Mouse (Mus musculus) heart, adult 2 months (tissue): Measurements from ENCODE around the gene Stox2. TPM values are rescaled to one million over a fixed set of nuclear protein-coding genes. Genes with fewer than 3 reads are reported as not detected.

Experiments
- DNase-seq, 2 experiments: peaks; one replicate each; pipeline ENCODE4 v3.0.0; 2021
- H3K27ac ChIP-seq: fragments of 200-600 bp; 2 replicates; pipeline ENCODE4 v1.8.1; 2022
- H3K27me3 ChIP-seq: fragments of 200-500 bp; 2 replicates; pipeline ENCODE4 v1.6.1; 2012; ENCODE audit warnings: mild to moderate bottlenecking, low read length, inconsistent platforms, mixed read lengths; ENCODE audit not compliant: control insufficient read depth, insufficient read depth
- H3K36me3 ChIP-seq: fragments of 200-500 bp; 2 replicates; pipeline ENCODE4 v1.6.1; 2012; ENCODE audit warnings: low read length, inconsistent platforms; ENCODE audit not compliant: control insufficient read depth, insufficient read depth
- H3K4me1 ChIP-seq: fragments of 200-500 bp; 2 replicates; pipeline ENCODE4 v1.6.1; 2011; ENCODE audit warnings: low read length; ENCODE audit not compliant: control insufficient read depth, insufficient read depth
- H3K4me3 ChIP-seq: fragments of 200-600 bp; 2 replicates; pipeline ENCODE4 v1.8.1; 2022
- H3K79me2 ChIP-seq: fragments of 200-500 bp; replicated peaks from 2 replicates; pipeline ENCODE4 v1.6.1; 2012; ENCODE audit warnings: mild to moderate bottlenecking, inconsistent platforms, low read length, moderate library complexity, mixed read lengths; ENCODE audit not compliant: control insufficient read depth, insufficient read depth
- H3K9ac ChIP-seq: fragments of 200-500 bp; 2 replicates; pipeline ENCODE4 v1.6.1; 2012; ENCODE audit warnings: low read depth, mild to moderate bottlenecking, control low read depth, inconsistent platforms, low read length, mixed read lengths
- CTCF ChIP-seq: fragments of 200-600 bp; IDR thresholded peaks from 2 replicates; pipeline ENCODE4 v1.8.1; 2022; ENCODE audit warnings: antibody characterized with exemption, mild to moderate bottlenecking, moderate library complexity
- EP300 ChIP-seq: fragments of 200-500 bp; IDR thresholded peaks from 2 replicates; pipeline ENCODE4 v1.6.1; 2011; ENCODE audit warnings: low read depth, low read length, control low read depth; ENCODE audit not compliant: insufficient read depth
- POLR2A ChIP-seq: fragments of 200-500 bp; IDR thresholded peaks from 2 replicates; pipeline ENCODE4 v1.6.1; 2011; ENCODE audit warnings: mild to moderate bottlenecking, low read depth, low read length, control low read depth; ENCODE audit not compliant: insufficient read depth
- WGBS: fragments of 180-500 bp; shearing (Covaris S2); methylation state at CpG from one replicate; pipeline ENCODE4 v1.1.7; 2018; 5-methylcytosine and 5-hydroxymethylcytosine counted together
- intact Hi-C: fragments of 180-260 bp; cut with DNase I; formaldehyde crosslinking; loops from one replicate; pipeline ENCODE4 v1.15.1; 2025
- polyA plus RNA-seq: library from polyadenylated mRNA; depleted of rRNA; stranded (reverse); fragments of >200 nt; gene quantifications from 2 replicates; pipeline ENCODE4 v1.2.3, GENCODE M21; 2012
- total RNA-seq, 2 experiments: library from RNA; stranded (reverse); gene quantifications; 2 replicates each; pipeline ENCODE4 v1.2.3; 2021

Stox2 gene
- total and polyA plus RNA-seq, 3 experiments: 2.6 to 11.3 (median 10.1) TPM

- peak overlapping the region; percentile 90 for H3K4me3 ChIP-seq
- peaks cover 2% of the 10 kb centered on the region for H3K4me1 ChIP-seq
- no peak for TF ChIP-seq CTCF
- no peak for TF ChIP-seq EP300
- 0 out of 2 replicates have a peak, but pooled peaks have one; percentile 19 for TF ChIP-seq POLR2A
- no peaks in the 10 kb centered on the region for H3K36me3 ChIP-seq
- no peaks in the 10 kb centered on the region for H3K79me2 ChIP-seq
- peak overlapping the region; percentile 94 for H3K9ac ChIP-seq
- H3K27ac ChIP-seq: peak overlapping the region; percentile 93
- no peaks in the 10 kb centered on the region for H3K27me3 ChIP-seq
- under 1% methylated on average over 46 of the region's 46 CpGs for WGBS
- intact Hi-C loops: loop anchor here (2.0 to 10.0 kb wide), 6 partner anchors 25 to 261 kb away; partner anchors contain the start of genes Ing2, Rwdd4a and Trappc11
- peak; percentile 79 to 82 for DNase-seq
These were observed 32.5 kb downstream of the Stox2 start for GRCm38 (mm10) chr8:47413524-47414257.

DNA sequence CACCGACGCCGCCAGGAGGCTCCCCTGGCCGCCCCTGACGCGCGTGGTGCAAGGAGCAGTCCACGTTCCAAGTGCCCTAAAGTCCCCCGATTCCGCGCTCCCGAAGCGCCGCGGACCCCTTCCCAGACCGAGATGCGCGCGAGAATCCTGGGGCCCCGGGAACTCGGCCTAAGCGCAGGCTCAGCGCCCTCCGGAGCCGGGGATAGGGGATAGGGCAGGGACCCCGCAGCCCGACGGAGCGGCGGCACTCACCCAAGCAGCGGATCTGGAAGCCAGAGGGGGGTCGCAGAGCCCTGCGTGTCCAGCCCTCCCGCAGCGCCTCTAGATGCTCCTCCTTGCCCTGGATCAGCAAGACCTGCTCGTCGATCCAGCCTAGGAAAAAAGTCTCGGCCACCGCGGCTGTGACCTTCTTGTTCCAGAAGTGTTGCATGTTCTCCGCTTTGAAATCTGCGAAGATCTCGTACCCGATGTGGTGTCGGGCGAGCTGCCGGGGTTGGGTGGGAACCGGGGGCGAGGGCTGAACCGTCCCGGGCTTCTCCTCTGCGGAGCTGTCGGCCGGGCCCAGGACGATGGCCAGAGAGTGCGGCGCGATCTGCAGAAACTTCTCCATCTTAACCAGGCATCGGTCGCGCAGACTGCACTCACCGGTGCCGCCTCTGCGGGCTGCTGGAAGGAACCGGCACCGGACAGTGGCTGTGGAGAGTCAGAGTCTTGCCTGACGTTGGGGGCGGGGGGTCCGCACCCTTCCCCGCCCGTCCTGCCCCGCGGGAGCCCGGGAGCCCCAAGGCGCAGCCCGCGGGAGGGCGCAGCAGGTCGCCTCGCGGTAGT is 33.3 kb downstream of the Stox2 start:
- H3K4me3 ChIP-seq: peak overlapping the region; percentile 90
- WGBS: under 1% methylated on average over 81 of the region's 81 CpGs
- H3K27ac ChIP-seq: peak overlapping the region; percentile 93
- H3K27me3 ChIP-seq: no peaks in the 10 kb centered on the region
- H3K9ac ChIP-seq: peak overlapping the region; percentile 94
- no peaks in the 10 kb centered on the region for H3K36me3 ChIP-seq
- no peak for TF ChIP-seq POLR2A
- TF ChIP-seq EP300: no peak
- TF ChIP-seq CTCF: peak; percentile 43
- intact Hi-C loops: loop anchor here (2.0 to 10.0 kb wide), 6 partner anchors 24 to 262 kb away; partner anchors contain the start of genes Ing2, Rwdd4a and Trappc11
- peak; percentile 46 to 59 for DNase-seq
- peaks cover 2% of the 10 kb centered on the region for H3K4me1 ChIP-seq
- no peaks in the 10 kb centered on the region for H3K79me2 ChIP-seq

GRCm38 (mm10) chr8:47411994-47412695 is 34.0 kb downstream of the Stox2 start:
- Histone ChIP-seq H3K4me1 (peaks cover 2% of the 10 kb centered on the region), H3K79me2 (no peaks in the 10 kb centered on the region), H3K36me3 (no peaks in the 10 kb centered on the region), H3K4me3 (peak overlapping the region; percentile 90), H3K9ac (peak overlapping the region; percentile 94), H3K27me3 (no peaks in the 10 kb centered on the region), H3K27ac (peak overlapping the region; percentile 93)
- no peak for TF ChIP-seq EP300
- peak; percentile 42; the same call in 1 of the 2 replicates for TF ChIP-seq CTCF
- intact Hi-C loops: loop anchor here (2.0 to 10.0 kb wide), 6 partner anchors 23 to 263 kb away; partner anchors contain the start of genes Ing2, Rwdd4a and Trappc11
- 5% methylated on average over 43 of the region's 43 CpGs for WGBS
- DNase-seq: no peak

GRCm38 (mm10) chr8:47411321-47411720 is 34.8 kb downstream of the Stox2 start:
- peak overlapping the region; percentile 7; the same call in 1 of the 2 replicates for H3K4me3 ChIP-seq
- DNase-seq: no peak
- H3K79me2 ChIP-seq: peaks cover 2% of the 10 kb centered on the region
- H3K36me3 ChIP-seq: no peaks in the 10 kb centered on the region
- H3K27ac ChIP-seq: no peak overlapping the region
- WGBS: 25% methylated on average over 12 of the region's 12 CpGs
- intact Hi-C loops: loop anchor here (5.0 to 10.0 kb wide), 4 partner anchors 53 to 263 kb away; partner anchors contain the start of genes Ing2, Rwdd4a and Trappc11
- no peaks in the 10 kb centered on the region for H3K27me3 ChIP-seq
- H3K4me1 ChIP-seq: peaks cover 2% of the 10 kb centered on the region
- no peak overlapping the region for H3K9ac ChIP-seq
- no peak for TF ChIP-seq EP300
- no peak for TF ChIP-seq POLR2A
- TF ChIP-seq CTCF: no peak

DNA sequence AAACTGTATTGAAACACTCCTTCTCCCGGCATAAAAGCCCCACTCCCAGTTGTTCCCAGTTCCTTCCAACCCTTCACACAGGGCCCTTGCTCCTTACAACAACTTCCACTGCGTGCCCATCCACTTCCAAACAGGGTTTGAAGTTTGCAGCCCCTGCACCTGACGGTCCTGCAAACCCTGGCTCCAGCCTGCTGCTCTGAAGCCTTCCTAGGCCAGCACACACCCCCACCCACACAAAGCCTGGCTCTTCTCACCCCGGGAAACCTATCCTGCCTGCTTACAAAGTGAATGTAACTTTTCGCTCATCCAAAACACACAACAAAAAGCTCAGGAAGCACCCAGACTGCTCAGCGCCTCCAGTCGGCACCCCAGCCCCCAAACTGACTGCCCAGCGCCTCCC is 37.1 kb downstream of the Stox2 start:
- Histone ChIP-seq H3K4me3 (no peak overlapping the region), H3K9ac (peak overlapping the region; percentile 46; the same call in 1 of the 2 replicates), H3K36me3 (no peaks in the 10 kb centered on the region), H3K27ac (no peak overlapping the region), H3K4me1 (peaks cover 2% of the 10 kb centered on the region), H3K79me2 (peaks cover 2% of the 10 kb centered on the region), H3K27me3 (no peaks in the 10 kb centered on the region)
- DNase-seq: no peak
- TF ChIP-seq CTCF: no peak
- TF ChIP-seq POLR2A: no peak
- 23% methylated on average over 8 of the region's 8 CpGs for WGBS
- intact Hi-C loops: no loop called here
